Mouse (Mus musculus) C2C12 (cell line): ENCODE measurements around the gene Atrn. TPM values are rescaled to one million over a fixed set of nuclear protein-coding genes. Genes with fewer than 3 reads are reported as not detected.

Experiments
- H3K27me3 ChIP-seq: one replicate; pipeline ENCODE4 v1.6.1; 2011; ENCODE audit not compliant: control insufficient read depth, insufficient read depth, insufficient read length
- H3K36me3 ChIP-seq: one replicate; pipeline ENCODE4 v1.6.1; 2011; ENCODE audit not compliant: control insufficient read depth, insufficient read depth
- H3K4me3 ChIP-seq: one replicate; pipeline ENCODE4 v1.5.1; 2011; ENCODE audit warnings: mild to moderate bottlenecking, control low read depth; ENCODE audit not compliant: poor library complexity, insufficient read depth, severe bottlenecking
- H3K79me2 ChIP-seq: one replicate; pipeline ENCODE4 v1.6.1; 2011; ENCODE audit not compliant: control insufficient read depth, insufficient read depth
- H3K79me3 ChIP-seq: one replicate; pipeline ENCODE4 v1.6.1; 2011; ENCODE audit warnings: low read depth, control low read depth
- H3ac ChIP-seq: one replicate; pipeline ENCODE3; 2011; ENCODE audit warnings: low read depth; ENCODE audit not compliant: control insufficient read depth, insufficient read length
- CEBPB ChIP-seq: IDR thresholded peaks from one replicate; pipeline ENCODE4 v1.6.1; 2011; ENCODE audit warnings: low read depth, mild to moderate bottlenecking, control low read depth, moderate library complexity
- CTCF ChIP-seq: IDR thresholded peaks from one replicate; pipeline ENCODE4 v1.5.1; 2011; ENCODE audit not compliant: control insufficient read depth, insufficient read depth, insufficient read length
- FOSL1 ChIP-seq: IDR thresholded peaks from one replicate; pipeline ENCODE4 v1.8.0; 2011; ENCODE audit warnings: mild to moderate bottlenecking, low read length; ENCODE audit not compliant: poor library complexity, insufficient read depth, severe bottlenecking
- MAX ChIP-seq: IDR thresholded peaks from one replicate; pipeline ENCODE4 v1.6.1; 2011; ENCODE audit warnings: mild to moderate bottlenecking, control low read depth
- MYOD1 ChIP-seq: IDR thresholded peaks from one replicate; pipeline ENCODE4 v1.6.1; 2011; ENCODE audit warnings: low read depth; ENCODE audit not compliant: control insufficient read depth, insufficient read length
- MYOG ChIP-seq: IDR thresholded peaks from one replicate; pipeline ENCODE4 v1.6.1; 2011; ENCODE audit not compliant: control insufficient read depth, insufficient read length; ENCODE audit errors: extremely low read depth
- USF1 ChIP-seq: IDR thresholded peaks from one replicate; pipeline ENCODE4 v1.6.1; 2011; ENCODE audit warnings: low read depth, mild to moderate bottlenecking, control low read depth, moderate library complexity
- polyA plus RNA-seq: library from polyadenylated mRNA; unstranded; fragments of >200 nt; fragmentation: generic; extraction: Trizol; gene quantifications from one replicate; pipeline ENCODE4 v1.2.1, GENCODE M21; 2012; ENCODE audit warnings: missing spikeins

Atrn gene
- polyA plus RNA-seq, 1 experiment = 5.6 TPM

GRCm38 (mm10) chr2:130896944-130897343 lies 9.4 kb upstream of the Atrn start:
- no peaks in the 10 kb centered on the region for H3K79me2 ChIP-seq
- H3K27me3 ChIP-seq = no peaks in the 10 kb centered on the region
- H3K4me3 ChIP-seq = no peak overlapping the region
- no peak overlapping the region for H3ac ChIP-seq
- peaks cover 4% of the 10 kb centered on the region for H3K36me3 ChIP-seq
- H3K79me3 ChIP-seq = no peaks in the 10 kb centered on the region
- no peak for TF ChIP-seq CTCF

GRCm38 (mm10) chr2:130897856-130898255 lies 8.4 kb upstream of the Atrn start:
- TF ChIP-seq FOSL1 = no peak
- TF ChIP-seq CEBPB = no peak
- no peak for TF ChIP-seq MYOD1
- no peak for TF ChIP-seq MAX
- TF ChIP-seq MYOG = no peak
- TF ChIP-seq USF1 = no peak
- no peak for TF ChIP-seq CTCF
- H3K4me3 ChIP-seq = no peak overlapping the region
- H3K79me2 ChIP-seq = no peaks in the 10 kb centered on the region
- no peaks in the 10 kb centered on the region for H3K27me3 ChIP-seq
- H3ac ChIP-seq = no peak overlapping the region
- peaks cover 4% of the 10 kb centered on the region for H3K36me3 ChIP-seq
- no peaks in the 10 kb centered on the region for H3K79me3 ChIP-seq

GRCm38 (mm10) chr2:130898783-130899182 lies 7.5 kb upstream of the Atrn start:
- no peak overlapping the region for H3K4me3 ChIP-seq
- no peak for TF ChIP-seq CEBPB
- no peak for TF ChIP-seq CTCF
- TF ChIP-seq FOSL1 = no peak
- TF ChIP-seq USF1 = no peak
- TF ChIP-seq MAX = no peak
- no peak for TF ChIP-seq MYOD1
- no peak for TF ChIP-seq MYOG
- no peaks in the 10 kb centered on the region for H3K79me3 ChIP-seq
- no peak overlapping the region for H3ac ChIP-seq
- H3K79me2 ChIP-seq = no peaks in the 10 kb centered on the region
- H3K27me3 ChIP-seq = no peaks in the 10 kb centered on the region
- peaks cover 2% of the 10 kb centered on the region for H3K36me3 ChIP-seq

- H3K36me3 ChIP-seq = no peaks in the 10 kb centered on the region
- H3K4me3 ChIP-seq = peak overlapping the region; percentile 81
- TF ChIP-seq MYOG (no peak), CEBPB (no peak), USF1 (no peak), FOSL1 (no peak), MAX (no peak), MYOD1 (no peak), CTCF (no peak)
- peaks cover 53% of the 10 kb centered on the region for H3K79me2 ChIP-seq
- peak overlapping the region; percentile 98 for H3ac ChIP-seq
- H3K79me3 ChIP-seq = peaks cover 21% of the 10 kb centered on the region
- H3K27me3 ChIP-seq = no peaks in the 10 kb centered on the region
These were observed 455 bp downstream of the Atrn start for GRCm38 (mm10) chr2:130906584-130907315.

- Histone ChIP-seq H3K36me3 (no peaks in the 10 kb centered on the region), H3K79me3 (peaks cover 28% of the 10 kb centered on the region), H3K27me3 (no peaks in the 10 kb centered on the region), H3ac (no peak overlapping the region), H3K4me3 (no peak overlapping the region), H3K79me2 (peaks cover 84% of the 10 kb centered on the region)
- TF ChIP-seq CTCF (no peak), MAX (no peak), USF1 (no peak), FOSL1 (no peak), CEBPB (no peak), MYOG (no peak), MYOD1 (no peak)
These were observed 5.4 kb downstream of the Atrn start for GRCm38 (mm10) chr2:130911691-130912090.

GRCm38 (mm10) chr2:130914873-130915272 lies 8.6 kb downstream of the Atrn start:
- H3K79me2 ChIP-seq = peaks cover 78% of the 10 kb centered on the region
- H3K36me3 ChIP-seq = no peaks in the 10 kb centered on the region
- no peak overlapping the region for H3K4me3 ChIP-seq
- H3K79me3 ChIP-seq = peaks cover 21% of the 10 kb centered on the region
- H3ac ChIP-seq = no peak overlapping the region
- TF ChIP-seq FOSL1 (no peak), CTCF (no peak), CEBPB (no peak), MYOD1 (no peak), MAX (no peak), USF1 (no peak), MYOG (no peak)
- H3K27me3 ChIP-seq = no peaks in the 10 kb centered on the region
